Mouse (Mus musculus): ENCODE measurements at regions not wholly inside any gene's neighbourhood (a gene's known extent, or its start where the extent isn't known, plus 50 kb on each side); places are given as distances from the start of the nearest gene placed in this dataset.

DNA sequence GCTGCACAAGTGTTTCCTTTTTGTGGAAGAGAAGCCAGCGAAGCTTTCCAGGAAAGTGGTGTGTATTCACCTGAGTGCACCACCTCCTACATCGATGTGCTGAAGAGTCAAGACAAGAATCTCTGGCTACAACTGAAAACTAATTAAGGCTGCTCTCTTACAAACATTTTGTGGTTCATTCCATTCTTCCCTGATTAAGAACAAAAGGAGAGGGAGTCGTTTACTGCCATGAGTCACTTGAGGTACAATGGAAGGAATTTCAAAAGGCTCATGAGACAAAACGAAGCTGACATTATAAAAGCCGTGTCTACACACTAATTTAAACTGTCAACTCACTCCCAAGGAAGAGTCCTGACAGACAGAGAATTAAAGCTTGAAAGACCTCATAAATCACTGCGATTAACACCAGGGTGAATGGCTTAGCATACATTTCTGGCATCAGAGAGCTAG, 206.3 kb upstream of the Gm15217 start:
- DNase-seq (ENCODE audit: low spot score) (no peak), ATAC-seq (ENCODE audit: insufficient number of reproducible peaks, low FRiP score, low TSS enrichment, low read depth) (no peak)
- H3K4me3 ChIP-seq (ENCODE audit: low read depth, low read length) = no peak overlapping the region
- no peaks in the 10 kb centered on the region for H3K36me3 ChIP-seq (ENCODE audit: control insufficient read depth, insufficient read depth, low read length)
- no peak overlapping the region for H3K27ac ChIP-seq (replicated peaks; ENCODE audit: low read depth, low read length)
- no peak overlapping the region for H3K4me2 ChIP-seq (ENCODE audit: low read depth, severe bottlenecking)
- WGBS = 37% methylated on average over 6 of the region's 6 CpGs
- no peaks in the 10 kb centered on the region for H3K4me1 ChIP-seq (ENCODE audit: control insufficient read depth, insufficient read depth, low read length)
- no peaks in the 10 kb centered on the region for H3K9me3 ChIP-seq (ENCODE audit: control insufficient read depth, low read length)
- H3K27me3 ChIP-seq (ENCODE audit: control insufficient read depth, insufficient read depth, low read length) = no peaks in the 10 kb centered on the region
- H3K9ac ChIP-seq (ENCODE audit: low read length) = no peak overlapping the region

DNA sequence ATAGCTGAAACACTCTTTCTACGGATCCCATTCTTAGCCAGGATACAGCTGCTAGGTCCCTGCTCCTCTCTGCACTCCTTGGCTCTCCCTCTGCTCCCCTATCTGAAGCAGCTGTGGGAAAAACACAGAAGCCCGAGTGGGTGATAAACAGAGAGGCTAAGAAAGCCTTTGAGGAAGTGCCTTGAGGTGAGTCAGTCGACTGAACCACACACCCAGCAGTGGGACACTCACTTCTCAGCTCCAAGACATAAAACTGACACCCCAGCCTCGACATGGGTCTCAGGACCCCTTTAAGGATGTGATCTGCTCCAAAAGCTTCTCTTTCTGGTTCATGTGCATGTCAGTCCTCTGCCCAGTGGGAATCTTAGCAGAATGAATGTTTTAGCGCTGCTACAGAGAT, 204.8 kb upstream of the Gm15217 start:
- WGBS = 59% methylated on average over 5 of the region's 5 CpGs
- ATAC-seq (ENCODE audit: insufficient number of reproducible peaks, low FRiP score, low TSS enrichment, low read depth) (no peak), DNase-seq (ENCODE audit: low spot score) (no peak)
- Histone ChIP-seq H3K4me1 (ENCODE audit: control insufficient read depth, insufficient read depth, low read length) (no peaks in the 10 kb centered on the region), H3K4me3 (ENCODE audit: low read depth, low read length) (no peak overlapping the region), H3K27me3 (ENCODE audit: control insufficient read depth, insufficient read depth, low read length) (no peaks in the 10 kb centered on the region), H3K9me3 (ENCODE audit: control insufficient read depth, low read length) (no peaks in the 10 kb centered on the region), H3K4me2 (ENCODE audit: low read depth, severe bottlenecking) (no peak overlapping the region), H3K9ac (ENCODE audit: low read length) (no peak overlapping the region), H3K27ac (replicated peaks; ENCODE audit: low read depth, low read length) (no peak overlapping the region), H3K36me3 (ENCODE audit: control insufficient read depth, insufficient read depth, low read length) (no peaks in the 10 kb centered on the region)

- H3K36me3 ChIP-seq (ENCODE audit: control insufficient read depth, insufficient read depth, low read length) = no peaks in the 10 kb centered on the region
- no peaks in the 10 kb centered on the region for H3K9me3 ChIP-seq (ENCODE audit: control insufficient read depth, low read length)
- H3K27me3 ChIP-seq (ENCODE audit: control insufficient read depth, insufficient read depth, low read length) = no peaks in the 10 kb centered on the region
- no peak for DNase-seq (ENCODE audit: low spot score)
- H3K4me1 ChIP-seq (ENCODE audit: control insufficient read depth, insufficient read depth, low read length) = no peaks in the 10 kb centered on the region
- no peak for ATAC-seq (ENCODE audit: insufficient number of reproducible peaks, low FRiP score, low TSS enrichment, low read depth)
- WGBS = 79% methylated on average over 15 of the region's 15 CpGs
- no peak overlapping the region for H3K4me3 ChIP-seq (ENCODE audit: low read depth, low read length)
- no peak overlapping the region for H3K4me2 ChIP-seq (ENCODE audit: low read depth, severe bottlenecking)
- H3K27ac ChIP-seq (replicated peaks; ENCODE audit: low read depth, low read length) = no peak overlapping the region
- no peak overlapping the region for H3K9ac ChIP-seq (ENCODE audit: low read length)
Observed at GRCm38 (mm10) chr14:46175291-46176216, 203.7 kb upstream of the Gm15217 start.

- Histone ChIP-seq H3K27ac (replicated peaks; ENCODE audit: low read depth, low read length) (no peak overlapping the region), H3K9ac (ENCODE audit: low read length) (no peak overlapping the region), H3K4me3 (ENCODE audit: low read depth, low read length) (no peak overlapping the region), H3K27me3 (ENCODE audit: control insufficient read depth, insufficient read depth, low read length) (no peaks in the 10 kb centered on the region), H3K4me1 (ENCODE audit: control insufficient read depth, insufficient read depth, low read length) (no peaks in the 10 kb centered on the region), H3K4me2 (ENCODE audit: low read depth, severe bottlenecking) (no peak overlapping the region), H3K9me3 (ENCODE audit: control insufficient read depth, low read length) (no peaks in the 10 kb centered on the region), H3K36me3 (ENCODE audit: control insufficient read depth, insufficient read depth, low read length) (no peaks in the 10 kb centered on the region)
- no peak for ATAC-seq (ENCODE audit: insufficient number of reproducible peaks, low FRiP score, low TSS enrichment, low read depth)
- 91% methylated on average over 1 of the region's 1 CpGs for WGBS
- no peak for DNase-seq (ENCODE audit: low spot score)
Observed at GRCm38 (mm10) chr14:46179024-46179423, 200.2 kb upstream of the Gm15217 start.

DNA sequence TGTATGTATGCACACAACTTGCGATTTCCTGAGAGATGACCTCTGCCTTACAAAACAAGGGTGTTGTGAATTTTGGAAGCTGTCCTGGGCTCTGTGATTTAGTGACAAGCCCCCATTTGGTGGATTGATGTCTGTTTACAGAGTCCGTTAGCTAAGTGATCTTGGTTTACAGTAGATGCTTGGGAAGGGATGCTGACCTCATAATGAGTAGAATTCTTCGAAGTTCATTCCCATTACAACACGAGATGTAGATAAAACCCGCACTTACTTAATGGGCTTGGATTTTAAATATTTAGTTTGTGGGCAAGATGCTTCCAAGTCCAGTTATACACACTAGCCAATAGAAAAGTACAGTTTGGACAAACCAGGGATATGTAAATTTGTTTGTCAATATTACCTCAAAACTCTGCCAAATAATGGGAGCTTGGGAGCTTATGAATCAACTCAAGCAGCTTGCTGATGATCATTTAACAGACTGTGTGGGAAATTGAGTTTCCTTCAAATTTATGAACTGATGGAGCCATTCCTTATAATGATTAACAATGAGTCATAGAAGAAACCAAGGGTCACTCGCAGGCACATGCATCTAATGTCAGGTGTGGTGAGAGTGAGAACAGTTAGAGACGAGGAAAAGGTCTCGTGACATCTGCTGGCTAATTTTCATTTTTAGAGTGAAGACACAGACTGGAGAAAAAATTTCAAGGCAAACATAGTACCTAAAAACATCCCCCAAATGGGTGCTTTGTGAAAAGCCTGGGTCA, 187.4 kb upstream of the Gm15217 start:
- Histone ChIP-seq H3K9ac (ENCODE audit: low read length) (no peak overlapping the region), H3K9me3 (ENCODE audit: control insufficient read depth, low read length) (no peaks in the 10 kb centered on the region), H3K4me3 (ENCODE audit: low read depth, low read length) (no peak overlapping the region), H3K27me3 (ENCODE audit: control insufficient read depth, insufficient read depth, low read length) (no peaks in the 10 kb centered on the region), H3K27ac (replicated peaks; ENCODE audit: low read depth, low read length) (no peak overlapping the region), H3K4me1 (ENCODE audit: control insufficient read depth, insufficient read depth, low read length) (no peaks in the 10 kb centered on the region), H3K4me2 (ENCODE audit: low read depth, severe bottlenecking) (no peak overlapping the region), H3K36me3 (ENCODE audit: control insufficient read depth, insufficient read depth, low read length) (no peaks in the 10 kb centered on the region)
- ATAC-seq (ENCODE audit: insufficient number of reproducible peaks, low FRiP score, low TSS enrichment, low read depth) (peak; percentile 9; the same call in 1 of the 2 replicates), DNase-seq (ENCODE audit: low spot score) (peak; percentile 21)
- 65% methylated on average over 8 of the region's 8 CpGs for WGBS

GRCm38 (mm10) chr14:46193577-46193976, 185.6 kb upstream of the Gm15217 start:
- H3K9me3 ChIP-seq (ENCODE audit: control insufficient read depth, low read length) = no peaks in the 10 kb centered on the region
- H3K9ac ChIP-seq (ENCODE audit: low read length) = no peak overlapping the region

GRCm38 (mm10) chr14:46195939-46196338, 183.3 kb upstream of the Gm15217 start:
- no peak overlapping the region for H3K27ac ChIP-seq (replicated peaks; ENCODE audit: low read depth, low read length)
- no peak for ATAC-seq (ENCODE audit: insufficient number of reproducible peaks, low FRiP score, low TSS enrichment, low read depth)
- WGBS = 74% methylated on average over 6 of the region's 6 CpGs

More at GRCm38 (mm10) chr14:46193577-46193976, 185.6 kb upstream of the Gm15217 start:
- WGBS = 92% methylated on average over 4 of the region's 4 CpGs
- no peaks in the 10 kb centered on the region for H3K4me1 ChIP-seq (ENCODE audit: control insufficient read depth, insufficient read depth, low read length)
- ATAC-seq (ENCODE audit: insufficient number of reproducible peaks, low FRiP score, low TSS enrichment, low read depth) (no peak), DNase-seq (ENCODE audit: low spot score) (peak; percentile 5)
- no peak overlapping the region for H3K4me3 ChIP-seq (ENCODE audit: low read depth, low read length)
- H3K27me3 ChIP-seq (ENCODE audit: control insufficient read depth, insufficient read depth, low read length) = no peaks in the 10 kb centered on the region
- H3K36me3 ChIP-seq (ENCODE audit: control insufficient read depth, insufficient read depth, low read length) = no peaks in the 10 kb centered on the region
- no peak overlapping the region for H3K4me2 ChIP-seq (ENCODE audit: low read depth, severe bottlenecking)
- no peak overlapping the region for H3K27ac ChIP-seq (replicated peaks; ENCODE audit: low read depth, low read length)

GRCm38 (mm10) chr14:46202818-46203217, 176.4 kb upstream of the Gm15217 start:
- H3K9me3 ChIP-seq (ENCODE audit: control insufficient read depth, low read length) = no peaks in the 10 kb centered on the region
- WGBS = 79% methylated on average over 4 of the region's 4 CpGs
- no peak overlapping the region for H3K4me3 ChIP-seq (ENCODE audit: low read depth, low read length)
- H3K36me3 ChIP-seq (ENCODE audit: control insufficient read depth, insufficient read depth, low read length) = no peaks in the 10 kb centered on the region
- H3K4me2 ChIP-seq (ENCODE audit: low read depth, severe bottlenecking) = no peak overlapping the region
- no peaks in the 10 kb centered on the region for H3K4me1 ChIP-seq (ENCODE audit: control insufficient read depth, insufficient read depth, low read length)
- H3K27ac ChIP-seq (replicated peaks; ENCODE audit: low read depth, low read length) = no peak overlapping the region
- H3K9ac ChIP-seq (ENCODE audit: low read length) = no peak overlapping the region
- DNase-seq (ENCODE audit: low spot score) (no peak), ATAC-seq (ENCODE audit: insufficient number of reproducible peaks, low FRiP score, low TSS enrichment, low read depth) (no peak)
- H3K27me3 ChIP-seq (ENCODE audit: control insufficient read depth, insufficient read depth, low read length) = no peaks in the 10 kb centered on the region

More at GRCm38 (mm10) chr14:46195939-46196338, 183.3 kb upstream of the Gm15217 start:
- no peak overlapping the region for H3K9ac ChIP-seq (ENCODE audit: low read length)
- no peak overlapping the region for H3K4me3 ChIP-seq (ENCODE audit: low read depth, low read length)
- no peak for DNase-seq (ENCODE audit: low spot score)
- H3K4me1 ChIP-seq (ENCODE audit: control insufficient read depth, insufficient read depth, low read length) = no peaks in the 10 kb centered on the region
- no peaks in the 10 kb centered on the region for H3K9me3 ChIP-seq (ENCODE audit: control insufficient read depth, low read length)
- no peaks in the 10 kb centered on the region for H3K36me3 ChIP-seq (ENCODE audit: control insufficient read depth, insufficient read depth, low read length)
- no peak overlapping the region for H3K4me2 ChIP-seq (ENCODE audit: low read depth, severe bottlenecking)
- no peaks in the 10 kb centered on the region for H3K27me3 ChIP-seq (ENCODE audit: control insufficient read depth, insufficient read depth, low read length)

Data from limb, embryonic 11.5 days (tissue).